Mouse (Mus musculus) spleen, adult 2 months (tissue): Measurements from ENCODE around the gene Alg11.

Experiments used
- CTCF ChIP-seq: fragments of 200-500 bp; IDR thresholded peaks from 2 replicates; pipeline ENCODE4 v1.5.1; 2011; ENCODE audit warnings: mild to moderate bottlenecking, inconsistent platforms; ENCODE audit not compliant: insufficient read depth, insufficient read length, insufficient replicate concordance; ENCODE audit errors: extremely low read depth
- POLR2A ChIP-seq: fragments of 200-500 bp; IDR thresholded peaks from 2 replicates; pipeline ENCODE4 v1.6.1; 2011; ENCODE audit warnings: low read depth, low read length, inconsistent platforms

GRCm38 (mm10) chr8:22037022-22037421 is 23.5 kb upstream of the Alg11 start:
- TF ChIP-seq CTCF (no peak), POLR2A (no peak)
